Mouse (Mus musculus): ENCODE measurements at regions not wholly inside any gene's neighbourhood (a gene's known extent, or its start where the extent isn't known, plus 50 kb on each side); places are given as distances from the start of the nearest gene placed in this dataset.

DNA sequence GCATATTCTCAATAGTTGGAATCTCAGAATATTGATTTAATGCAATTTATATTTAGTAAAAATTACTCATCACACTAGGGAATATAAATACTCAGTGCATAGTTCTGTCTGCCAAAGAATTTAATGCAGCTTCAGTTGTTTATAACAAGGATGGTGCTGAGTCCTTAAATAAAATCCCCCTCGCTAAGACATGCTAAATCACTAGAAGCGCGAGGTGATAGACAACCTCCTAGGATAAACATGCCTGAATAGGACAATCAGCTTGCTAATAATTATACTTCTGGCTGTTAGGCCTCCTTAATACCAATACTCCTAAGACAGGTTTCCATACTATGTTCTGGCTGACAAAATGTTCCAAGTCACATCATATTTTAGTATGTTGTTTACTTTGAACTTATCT, 3650.0 kb downstream of the 9330182O14Rik start:
- no peak for DNase-seq (ENCODE audit: low read depth, low spot score)

DNA sequence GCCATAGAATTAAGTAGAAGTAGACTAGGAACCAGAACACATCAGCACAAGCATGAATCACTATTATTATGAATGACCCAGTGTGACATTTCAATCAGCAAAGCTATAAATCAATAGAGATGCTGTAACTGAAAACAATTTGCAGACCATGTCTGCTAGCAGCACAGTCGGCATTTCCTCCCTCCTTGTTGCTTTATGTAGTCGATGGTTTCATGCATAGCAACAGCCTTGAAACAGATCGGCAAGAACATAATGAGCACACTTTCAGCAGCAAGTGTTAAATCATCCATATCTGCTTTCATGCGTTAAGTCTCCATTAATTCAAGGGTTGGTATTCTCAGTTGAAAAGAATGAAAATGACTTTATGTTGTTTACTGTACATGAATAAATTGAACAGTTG, 3669.2 kb downstream of the 9330182O14Rik start:
- no peak for DNase-seq (ENCODE audit: low read depth, low spot score)

Measured in ES-CJ7 (cell line).